Mouse (Mus musculus) liver, embryonic 16.5 days (tissue): Measurements from ENCODE around the gene Ksr2. TPM values are rescaled to one million over a fixed set of nuclear protein-coding genes. Genes with fewer than 3 reads are reported as not detected.
"Not testable (repeated sequence)": the region's sequence is repeated elsewhere in the genome, so short reads cannot be mapped to it uniquely, and the experiment has no call there.

Experiments
- ATAC-seq: fragments of 200-750 bp; cut with Nextera tagmentation; 2 replicates; pipeline ENCODE4 v1.8.0; 2017; ENCODE audit warnings: low read depth, mild to moderate bottlenecking, moderate number of reproducible peaks, moderate library complexity
- H3K27ac ChIP-seq: fragments of 300-500 bp; sonication (generic); 2 replicates; pipeline ENCODE4 v1.5.1; 2014; ENCODE audit warnings: mild to moderate bottlenecking, low read length
- H3K27me3 ChIP-seq: fragments of 300-500 bp; sonication (generic); 2 replicates; pipeline ENCODE4 v1.6.1; 2014; ENCODE audit warnings: low read depth, low read length, mixed read lengths; ENCODE audit not compliant: control insufficient read depth, insufficient read depth
- H3K36me3 ChIP-seq: fragments of 300-500 bp; sonication (generic); 2 replicates; pipeline ENCODE4 v1.6.1; 2014; ENCODE audit warnings: mild to moderate bottlenecking; ENCODE audit not compliant: control insufficient read depth, insufficient read depth
- H3K4me1 ChIP-seq: fragments of 300-500 bp; sonication (generic); 2 replicates; pipeline ENCODE4 v1.6.1; 2014; ENCODE audit warnings: low read depth, low read length, mixed read lengths; ENCODE audit not compliant: control insufficient read depth
- H3K4me2 ChIP-seq: fragments of 300-500 bp; sonication (generic); 2 replicates; pipeline ENCODE4 v1.6.1; 2014; ENCODE audit warnings: low read depth, low read length, mixed read lengths
- H3K4me3 ChIP-seq: fragments of 300-500 bp; sonication (generic); 2 replicates; pipeline ENCODE4 v1.5.1; 2014; ENCODE audit warnings: low read depth, mild to moderate bottlenecking, low read length
- H3K9ac ChIP-seq: fragments of 300-500 bp; sonication (generic); 2 replicates; pipeline ENCODE4 v1.6.1; 2014; ENCODE audit warnings: low read depth, low read length
- H3K9me3 ChIP-seq: fragments of 300-500 bp; sonication (generic); replicated peaks from 2 replicates; pipeline ENCODE4 v1.6.1; 2016; ENCODE audit warnings: low read length; ENCODE audit not compliant: control insufficient read depth
- WGBS: fragments of 180-500 bp; shearing (Covaris S2); extraction: QIAGEN DNeasy Blood & Tissue Kit; methylation state at CpG from one replicate; pipeline ENCODE4 v1.1.7; 2014; ENCODE audit not compliant: insufficient replicate concordance; 5-methylcytosine and 5-hydroxymethylcytosine counted together
- polyA plus RNA-seq: library from polyadenylated mRNA; unstranded; fragments of >200 nt; fragmentation: Nextera tagmentation; extraction: Ambion mirVana; gene quantifications from 2 replicates; pipeline ENCODE4 v1.2.1, GENCODE M21; 2015

Ksr2 gene
- polyA plus RNA-seq, 1 experiment from 2014 or later = 0.06 TPM

DNA sequence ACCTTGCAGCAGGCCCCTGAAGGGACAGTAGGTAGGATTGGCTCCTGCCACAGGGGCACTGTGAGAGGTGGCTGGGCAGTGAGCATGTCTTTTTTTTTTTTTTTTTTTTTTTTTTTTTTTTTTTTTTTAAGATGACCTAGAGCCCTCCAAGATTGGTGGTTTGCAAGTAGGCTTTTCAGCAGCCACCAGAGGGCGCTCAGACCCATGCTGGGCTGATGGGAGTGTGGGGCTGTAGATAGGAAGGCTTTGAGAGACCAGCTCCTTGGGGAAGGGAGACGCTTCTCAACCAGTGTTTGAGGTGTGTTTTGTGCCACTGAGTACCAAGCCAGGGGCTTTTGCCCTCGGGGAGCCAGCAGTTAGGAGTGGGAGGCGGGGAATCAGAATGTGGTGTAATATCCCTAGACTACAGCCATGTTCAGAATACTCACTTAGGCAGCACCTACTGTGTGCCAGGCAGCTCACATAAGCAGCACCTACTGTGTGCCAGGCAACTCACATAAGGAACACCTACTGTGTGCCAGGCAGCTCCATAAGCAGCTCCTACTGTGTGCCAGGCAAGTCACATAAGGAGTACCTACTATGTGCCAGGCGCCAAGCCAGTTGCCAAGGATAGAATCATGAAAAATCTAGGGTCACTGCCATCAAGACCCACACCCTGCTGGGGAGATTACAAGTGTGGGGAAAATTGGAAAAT lies 200.7 kb downstream of the Ksr2 start:
- no peaks in the 10 kb centered on the region for H3K36me3 ChIP-seq
- ATAC-seq = no peak
- H3K4me3 ChIP-seq = no peak overlapping the region
- H3K9ac ChIP-seq = no peak overlapping the region
- H3K4me1 ChIP-seq = no peaks in the 10 kb centered on the region
- H3K27ac ChIP-seq = no peak overlapping the region
- no peak overlapping the region for H3K4me2 ChIP-seq
- 30% methylated on average over 5 of the region's 5 CpGs for WGBS
- H3K9me3 ChIP-seq = no peaks in the 10 kb centered on the region
- no peaks in the 10 kb centered on the region for H3K27me3 ChIP-seq

DNA sequence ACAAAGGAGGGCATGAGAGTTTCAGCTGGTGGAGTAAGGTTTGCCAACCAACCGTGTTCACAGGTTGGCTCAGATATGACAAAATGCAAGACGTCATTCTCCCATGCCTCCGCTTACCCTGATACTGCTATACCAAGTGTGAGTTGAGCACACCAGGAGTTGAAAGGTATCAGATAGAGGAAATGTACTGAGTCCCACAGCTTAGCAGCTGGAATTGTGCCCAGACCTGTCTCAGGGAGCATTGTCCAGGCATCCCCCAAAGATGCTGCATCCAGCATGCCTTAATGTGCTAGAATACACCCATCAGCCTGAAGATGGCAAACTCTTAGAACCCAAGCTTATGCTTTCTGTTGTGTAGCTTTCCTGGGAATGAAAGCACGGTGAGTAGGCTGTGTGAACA lies 206.5 kb downstream of the Ksr2 start:
- no peak overlapping the region for H3K27ac ChIP-seq
- no peaks in the 10 kb centered on the region for H3K4me1 ChIP-seq
- H3K4me3 ChIP-seq = no peak overlapping the region
- H3K9ac ChIP-seq = no peak overlapping the region
- H3K4me2 ChIP-seq = no peak overlapping the region
- no peaks in the 10 kb centered on the region for H3K9me3 ChIP-seq
- H3K27me3 ChIP-seq = no peaks in the 10 kb centered on the region
- H3K36me3 ChIP-seq = no peaks in the 10 kb centered on the region
- WGBS = 70% methylated on average over 4 of the region's 4 CpGs
- no peak for ATAC-seq

DNA sequence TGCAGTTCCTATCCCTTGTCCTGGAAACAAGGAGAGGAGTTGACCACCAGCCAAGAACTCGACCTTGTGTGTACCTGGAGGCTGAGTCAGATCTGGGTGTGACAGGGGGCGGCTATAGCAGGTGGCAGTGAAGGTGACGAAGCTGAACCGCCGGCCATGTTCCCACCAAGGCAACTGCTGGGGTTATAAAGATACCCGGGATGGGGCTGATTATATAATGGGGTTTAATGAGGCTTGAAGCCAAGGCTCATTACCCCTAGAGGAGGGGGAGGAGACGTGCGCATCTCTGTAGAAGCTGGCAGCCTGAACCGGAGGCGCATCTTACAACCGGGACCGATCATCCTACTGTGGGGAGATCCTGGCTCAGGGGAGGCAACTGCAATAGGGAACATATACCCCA lies 208.4 kb downstream of the Ksr2 start:
- no peak overlapping the region for H3K9ac ChIP-seq
- no peak overlapping the region for H3K27ac ChIP-seq
- no peak overlapping the region for H3K4me2 ChIP-seq
- H3K9me3 ChIP-seq = no peaks in the 10 kb centered on the region
- H3K4me1 ChIP-seq = no peaks in the 10 kb centered on the region
- 77% methylated on average over 12 of the region's 12 CpGs for WGBS
- H3K4me3 ChIP-seq = no peak overlapping the region
- H3K36me3 ChIP-seq = no peaks in the 10 kb centered on the region
- no peak for ATAC-seq
- H3K27me3 ChIP-seq = no peaks in the 10 kb centered on the region

DNA sequence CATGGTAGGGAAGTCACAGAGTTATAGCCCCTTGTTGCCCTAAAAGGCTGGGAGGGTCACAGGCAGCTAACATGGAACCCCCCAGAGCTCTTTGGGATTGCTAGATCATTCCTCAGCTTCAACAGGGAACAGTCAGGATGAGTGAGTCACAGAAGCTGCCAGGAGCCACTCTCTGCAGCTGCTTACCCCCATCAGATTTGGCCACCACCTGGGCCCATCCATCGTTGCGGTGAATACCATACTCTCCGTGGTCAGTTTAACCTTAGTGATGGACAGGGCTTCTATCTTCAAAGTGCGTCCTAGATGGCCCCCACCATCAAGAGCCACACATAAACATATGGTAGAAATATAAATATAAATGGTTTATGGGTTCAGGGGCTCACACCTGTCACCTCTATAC lies 209.4 kb downstream of the Ksr2 start:
- H3K36me3 ChIP-seq, H3K9ac ChIP-seq, H3K9me3 ChIP-seq, H3K4me2 ChIP-seq, H3K4me3 ChIP-seq, H3K4me1 ChIP-seq, H3K27me3 ChIP-seq, ATAC-seq, H3K27ac ChIP-seq: not testable (repeated sequence)
- 77% methylated on average over 4 of the region's 4 CpGs for WGBS

DNA sequence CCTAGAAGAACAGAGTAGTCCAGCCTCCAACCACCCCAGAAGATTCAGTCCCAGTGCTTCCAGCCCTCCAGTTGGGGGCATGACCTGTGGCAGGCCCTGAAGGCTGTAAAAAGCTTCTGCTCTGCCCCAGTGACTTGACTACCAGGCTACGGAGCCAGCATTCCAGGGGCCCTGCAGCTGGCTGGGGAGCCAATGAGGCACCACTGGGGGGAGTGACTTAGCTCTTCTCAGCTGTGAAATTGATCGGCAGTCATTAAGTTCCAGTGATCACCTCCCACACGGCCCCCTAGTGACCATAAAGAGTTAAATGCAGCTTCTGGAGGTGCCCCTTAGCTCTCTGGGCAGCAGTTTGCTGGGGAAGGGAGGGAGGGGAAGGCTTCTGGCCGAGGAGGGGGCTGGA lies 213.1 kb downstream of the Ksr2 start:
- Histone ChIP-seq H3K9ac (no peak overlapping the region), H3K27ac (no peak overlapping the region), H3K9me3 (no peaks in the 10 kb centered on the region), H3K4me2 (no peak overlapping the region), H3K36me3 (no peaks in the 10 kb centered on the region), H3K27me3 (no peaks in the 10 kb centered on the region), H3K4me3 (no peak overlapping the region), H3K4me1 (no peaks in the 10 kb centered on the region)
- no peak for ATAC-seq
- 13% methylated on average over 4 of the region's 4 CpGs for WGBS

DNA sequence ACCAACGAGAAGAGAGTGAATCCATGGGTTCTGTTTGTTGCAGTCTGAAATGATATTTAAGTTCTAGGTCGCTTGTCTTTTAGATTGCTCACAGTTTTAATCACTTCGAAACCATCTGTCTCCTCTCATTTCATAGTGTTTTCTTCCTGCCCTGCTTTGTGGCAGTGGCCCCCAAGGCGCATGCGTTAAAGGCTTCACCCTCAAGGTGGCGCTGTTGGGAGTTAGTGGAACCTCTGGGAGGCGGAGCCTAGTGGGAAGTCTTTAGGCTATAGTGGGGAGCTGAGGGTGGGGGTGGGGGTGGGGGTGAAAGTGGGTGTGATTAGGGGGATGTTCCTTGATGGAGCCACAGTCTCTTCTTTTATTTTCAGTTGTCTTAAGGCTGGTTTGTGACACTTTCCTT lies 214.6 kb downstream of the Ksr2 start:
- no peaks in the 10 kb centered on the region for H3K4me1 ChIP-seq
- H3K4me3 ChIP-seq = no peak overlapping the region
- H3K27me3 ChIP-seq = no peaks in the 10 kb centered on the region
- no peak for ATAC-seq
- no peaks in the 10 kb centered on the region for H3K36me3 ChIP-seq
- no peak overlapping the region for H3K4me2 ChIP-seq
- WGBS = 36% methylated on average over 7 of the region's 7 CpGs
- H3K9ac ChIP-seq = no peak overlapping the region
- H3K9me3 ChIP-seq = no peaks in the 10 kb centered on the region
- no peak overlapping the region for H3K27ac ChIP-seq

DNA sequence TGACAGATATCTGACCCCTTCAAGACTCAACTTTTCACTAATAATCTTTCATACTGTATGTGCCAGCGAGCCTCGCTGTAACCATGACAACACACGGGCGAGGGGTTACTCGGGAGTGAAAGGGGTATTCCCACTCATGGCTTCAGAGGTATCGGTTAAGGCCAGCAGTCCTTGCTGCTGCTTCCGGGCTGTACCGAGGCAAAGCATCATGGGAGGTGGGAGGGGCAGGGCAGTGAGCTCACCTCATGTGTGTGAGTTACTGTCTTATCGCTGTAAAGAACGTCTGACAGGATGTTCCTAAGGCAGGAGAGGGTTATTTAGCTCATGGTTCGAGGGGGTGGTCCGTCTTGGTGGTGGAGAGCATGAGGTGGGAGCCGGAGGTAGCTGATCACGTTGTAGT lies 215.8 kb downstream of the Ksr2 start:
- Histone ChIP-seq H3K9ac (no peak overlapping the region), H3K4me3 (no peak overlapping the region), H3K4me1 (no peaks in the 10 kb centered on the region), H3K4me2 (no peak overlapping the region), H3K9me3 (no peaks in the 10 kb centered on the region), H3K27me3 (no peaks in the 10 kb centered on the region), H3K27ac (no peak overlapping the region), H3K36me3 (no peaks in the 10 kb centered on the region)
- 72% methylated on average over 14 of the region's 14 CpGs for WGBS
- ATAC-seq = no peak

DNA sequence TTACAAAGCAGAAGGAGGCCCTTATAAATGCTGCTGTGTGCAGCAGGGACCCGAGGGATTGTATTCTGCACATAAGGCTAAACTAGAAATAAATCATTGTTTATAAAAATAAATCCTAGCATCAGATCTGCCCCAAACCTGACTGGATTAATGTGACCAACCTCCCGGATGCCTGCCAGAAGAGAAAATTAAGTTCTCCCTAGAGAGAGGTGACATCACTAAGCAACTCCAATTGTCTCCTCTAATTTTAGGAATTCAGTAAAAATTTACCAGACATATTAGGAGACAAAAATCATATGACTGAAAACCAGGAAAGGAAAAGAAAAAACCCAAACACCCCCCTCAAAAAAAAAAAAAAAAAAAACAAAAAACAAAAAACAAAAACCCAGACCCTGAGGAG lies 221.4 kb downstream of the Ksr2 start:
- H3K9ac ChIP-seq = no peak overlapping the region
- no peak overlapping the region for H3K4me3 ChIP-seq
- H3K4me1 ChIP-seq = no peaks in the 10 kb centered on the region
- H3K9me3 ChIP-seq = no peaks in the 10 kb centered on the region
- ATAC-seq = no peak
- no peaks in the 10 kb centered on the region for H3K36me3 ChIP-seq
- no peaks in the 10 kb centered on the region for H3K27me3 ChIP-seq
- no peak overlapping the region for H3K4me2 ChIP-seq
- 60% methylated on average over 2 of the region's 2 CpGs for WGBS
- H3K27ac ChIP-seq = no peak overlapping the region

DNA sequence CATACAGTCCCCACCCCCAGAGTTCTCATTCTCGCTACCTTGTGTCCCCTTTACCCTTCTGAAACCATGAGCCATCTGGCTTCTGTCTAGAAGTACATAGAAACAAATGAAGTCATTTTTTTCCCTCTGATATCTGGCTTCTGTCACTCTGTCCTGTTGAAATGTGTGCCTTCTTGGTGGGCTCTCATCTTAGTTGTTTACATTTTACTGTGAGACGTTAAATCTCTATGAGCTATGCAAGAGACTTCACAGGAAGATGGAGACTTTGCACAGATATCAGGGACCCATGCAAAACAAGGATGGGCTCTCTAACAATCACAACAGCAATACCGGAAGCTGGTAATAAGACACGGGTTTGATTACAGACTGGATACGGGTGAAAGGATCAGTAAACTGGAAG lies 222.0 kb downstream of the Ksr2 start:
- Histone ChIP-seq H3K36me3 (no peaks in the 10 kb centered on the region), H3K4me1 (no peaks in the 10 kb centered on the region), H3K4me3 (no peak overlapping the region), H3K4me2 (no peak overlapping the region), H3K9me3 (no peaks in the 10 kb centered on the region), H3K27ac (no peak overlapping the region), H3K27me3 (no peaks in the 10 kb centered on the region), H3K9ac (no peak overlapping the region)
- 66% methylated on average over 5 of the region's 5 CpGs for WGBS
- ATAC-seq = no peak
